Mouse (Mus musculus) CH12.LX (cell line): ENCODE data around the gene Tmem240.

Experiments
- CTCF ChIP-seq, 2 experiments: IDR thresholded peaks in 1 of 2; conservative IDR thresholded peaks in 1 of 2; 2 replicates each; pipeline ENCODE4 v1.5.1; 2011 to 2012; ENCODE audit warnings: low read depth in 2 of 2, low read length in 2 of 2, improper control_type of control experiment in 1 of 2, inconsistent platforms in 1 of 2, mild to moderate bottlenecking in 1 of 2, moderate library complexity in 1 of 2
- E2F4 ChIP-seq: IDR thresholded peaks from 2 replicates; pipeline ENCODE4 v1.6.1; 2011; ENCODE audit warnings: low read depth, low read length, improper control_type of control experiment; ENCODE audit not compliant: insufficient replicate concordance
- EP300 ChIP-seq: IDR thresholded peaks from 2 replicates; pipeline ENCODE4 v1.6.1; 2011; ENCODE audit warnings: low read length, improper control_type of control experiment
- MAX ChIP-seq: IDR thresholded peaks from 2 replicates; pipeline ENCODE4 v1.6.1; 2011; ENCODE audit warnings: low read length, improper control_type of control experiment
- RCOR1 ChIP-seq: conservative IDR thresholded peaks from 2 replicates; pipeline ENCODE4 v1.6.1; 2012; ENCODE audit warnings: low read depth, mild to moderate bottlenecking, inconsistent platforms, low read length, improper control_type of control experiment
- USF2 ChIP-seq: conservative IDR thresholded peaks from 2 replicates; pipeline ENCODE4 v1.6.1; 2011; ENCODE audit warnings: low read depth, low read length, improper control_type of control experiment
- ZNF384 ChIP-seq: IDR thresholded peaks from 2 replicates; pipeline ENCODE4 v1.6.1; 2012; ENCODE audit warnings: low read depth, low read length, improper control_type of control experiment, inconsistent platforms

DNA sequence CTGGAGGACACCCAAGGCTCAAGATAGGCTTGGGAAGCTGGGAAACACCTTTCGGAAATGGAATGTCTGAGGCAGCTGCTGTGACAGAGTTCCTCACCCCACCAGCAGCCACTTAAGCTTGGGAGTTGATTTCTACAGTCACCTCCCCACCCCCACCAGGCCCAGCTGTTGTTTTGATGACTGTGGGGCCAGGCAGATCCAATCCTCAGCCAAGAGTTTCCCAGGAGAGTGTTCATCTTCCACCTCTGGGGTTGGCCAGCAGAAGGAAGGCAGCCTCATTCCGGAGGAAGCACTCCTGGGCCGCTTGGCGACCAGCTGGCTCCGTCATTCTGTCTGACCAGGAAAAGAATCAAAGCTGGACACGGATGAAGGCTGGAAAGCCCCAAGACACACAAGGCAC lies 46.3 kb downstream of the Tmem240 start:
- TF ChIP-seq E2F4 (no peak), USF2 (no peak), RCOR1 (no peak), EP300 (no peak), CTCF (conservative IDR thresholded peaks at IDR 0.05 in 1 of 2, IDR thresholded peaks at IDR 0.05 in 1 of 2; ENCODE audit: low read depth in 2 of 2, low read length in 2 of 2) (no peak), ZNF384 (no peak), MAX (no peak)
